Mouse (Mus musculus): Measurements from ENCODE around the gene Nop16.
A peak's percentile ranks its signal among the peaks of the same experiment; 100 is the strongest.

Gene Nop16

DNA sequence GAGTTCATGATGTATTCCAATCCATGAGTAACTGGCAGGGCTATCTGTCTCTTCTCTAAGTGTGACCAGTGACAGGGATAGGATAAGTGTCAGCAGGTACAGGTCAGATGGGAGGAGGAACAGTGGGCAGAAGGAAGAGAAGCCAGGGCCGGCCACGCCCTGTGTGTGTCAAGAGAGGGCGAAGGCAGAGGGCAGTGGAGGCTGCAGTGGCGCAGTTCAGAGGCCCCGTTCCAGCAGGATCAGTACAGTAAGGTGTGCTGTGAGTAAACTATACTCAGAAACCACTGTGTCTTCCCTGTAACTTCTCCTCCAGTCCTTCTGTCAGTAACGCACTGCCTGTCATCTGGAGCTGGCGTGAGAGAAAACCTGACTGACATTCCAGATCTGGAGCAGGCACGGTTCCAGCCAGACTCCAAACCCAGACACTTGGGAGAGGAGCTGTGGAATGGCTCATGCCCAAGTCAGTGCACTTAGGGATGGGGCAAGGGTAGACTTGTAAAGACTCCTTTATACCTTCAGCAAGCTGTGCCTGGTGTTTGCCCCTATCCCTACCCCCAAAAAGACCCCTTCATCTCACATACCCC is 6.3 kb upstream of the Nop16 start:
- no peak for DNase-seq (ENCODE audit: extremely low spot score)

DNA sequence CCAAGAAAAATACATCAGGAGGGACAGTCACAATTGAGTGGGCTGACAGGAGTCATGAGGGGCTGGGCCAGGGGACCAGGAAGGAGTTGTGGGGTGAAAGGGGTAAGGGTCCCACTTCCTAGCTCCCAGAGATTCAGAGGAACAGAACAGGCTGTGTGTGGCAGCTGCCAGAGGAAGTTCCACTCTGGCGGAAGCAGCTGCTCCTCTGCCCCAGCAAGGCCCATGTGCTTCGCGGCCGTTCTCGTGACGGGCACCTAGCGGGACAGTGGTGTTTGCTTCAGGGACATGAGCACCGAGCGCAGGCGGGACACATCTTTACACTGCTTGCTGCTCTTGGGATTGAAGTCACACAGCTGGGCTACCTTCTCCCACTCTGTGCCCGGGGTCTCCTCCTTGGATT is 3.7 kb upstream of the Nop16 start:
- DNase-seq (ENCODE audit: extremely low spot score) = no peak

DNA sequence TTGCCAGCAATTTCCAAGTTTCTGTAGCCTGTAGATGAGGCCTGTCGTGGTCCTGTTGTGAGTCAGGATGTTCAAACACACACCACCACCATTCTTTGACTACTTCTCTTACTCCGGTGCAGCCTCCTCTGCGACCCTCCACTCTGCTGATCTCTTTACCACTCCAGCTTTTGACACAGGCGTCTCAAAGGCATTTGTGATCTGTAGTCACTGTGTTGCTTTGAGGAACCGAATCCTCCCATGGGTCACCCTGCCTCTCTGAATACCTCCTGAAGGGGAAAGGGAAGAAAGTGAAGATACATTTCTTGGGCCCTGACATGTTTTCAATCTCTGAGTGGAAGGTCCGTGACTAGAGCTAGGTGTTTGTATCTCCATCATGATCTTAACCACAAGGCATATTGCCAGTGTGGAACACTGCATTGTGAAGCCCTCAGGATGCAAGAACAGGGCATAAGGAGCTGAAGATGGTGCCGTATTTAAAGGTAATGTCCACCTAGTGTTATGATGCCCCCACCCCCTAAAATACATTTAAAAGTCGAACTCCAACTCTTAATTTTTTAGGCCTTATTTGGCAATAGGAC is 2.0 kb upstream of the Nop16 start:
- DNase-seq (ENCODE audit: extremely low spot score) = no peak

GRCm38 (mm10) chr13:54589414-54589995 is 385 bp downstream of the Nop16 start:
- no peak for DNase-seq (ENCODE audit: extremely low spot score)

GRCm38 (mm10) chr13:54585831-54586230 is 4.1 kb downstream of the Nop16 start:
- DNase-seq (ENCODE audit: extremely low spot score) = no peak

DNA sequence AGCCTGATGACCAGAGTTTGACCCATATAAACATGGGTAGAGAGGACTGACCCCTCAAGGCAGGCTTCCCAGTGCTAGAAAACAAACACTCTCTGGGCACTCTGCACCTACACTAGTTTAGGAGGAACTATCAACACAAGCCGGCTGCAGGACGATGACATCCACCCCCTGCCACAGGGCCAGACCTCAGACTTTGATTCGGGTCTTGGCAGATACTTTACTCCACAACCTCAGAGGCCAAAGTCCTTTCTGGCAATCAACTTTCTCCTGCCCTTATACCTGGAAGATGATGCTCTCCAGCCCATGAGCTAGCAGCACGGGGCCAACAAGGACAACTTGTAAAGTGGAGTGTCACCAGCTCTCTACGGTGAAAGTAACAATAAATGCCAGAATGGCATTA is 7.0 kb downstream of the Nop16 start:
- no peak for DNase-seq (ENCODE audit: extremely low spot score)

GRCm38 (mm10) chr13:54582126-54582525 is 7.8 kb downstream of the Nop16 start:
- DNase-seq (ENCODE audit: extremely low spot score) = no peak

DNA sequence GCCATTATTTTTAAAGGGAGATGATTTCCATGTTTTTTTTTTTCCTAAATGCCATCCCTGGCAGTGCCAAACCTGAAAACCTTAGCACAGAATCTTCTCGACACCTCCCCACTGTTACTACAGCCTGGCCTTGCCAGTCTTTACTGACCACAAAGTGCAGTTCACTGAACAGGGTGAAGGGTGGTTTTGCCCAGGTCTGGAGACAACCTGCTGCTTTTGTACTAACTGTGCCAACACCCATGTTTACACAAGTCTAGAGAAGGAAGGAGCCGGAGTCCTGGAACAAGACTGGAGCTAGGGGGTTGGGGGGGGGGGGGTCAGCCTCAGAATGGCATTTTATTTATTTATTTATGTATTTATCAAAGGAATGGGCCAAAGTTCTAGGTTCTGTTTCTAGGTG is 8.5 kb downstream of the Nop16 start:
- DNase-seq (ENCODE audit: extremely low spot score) = no peak

DNA sequence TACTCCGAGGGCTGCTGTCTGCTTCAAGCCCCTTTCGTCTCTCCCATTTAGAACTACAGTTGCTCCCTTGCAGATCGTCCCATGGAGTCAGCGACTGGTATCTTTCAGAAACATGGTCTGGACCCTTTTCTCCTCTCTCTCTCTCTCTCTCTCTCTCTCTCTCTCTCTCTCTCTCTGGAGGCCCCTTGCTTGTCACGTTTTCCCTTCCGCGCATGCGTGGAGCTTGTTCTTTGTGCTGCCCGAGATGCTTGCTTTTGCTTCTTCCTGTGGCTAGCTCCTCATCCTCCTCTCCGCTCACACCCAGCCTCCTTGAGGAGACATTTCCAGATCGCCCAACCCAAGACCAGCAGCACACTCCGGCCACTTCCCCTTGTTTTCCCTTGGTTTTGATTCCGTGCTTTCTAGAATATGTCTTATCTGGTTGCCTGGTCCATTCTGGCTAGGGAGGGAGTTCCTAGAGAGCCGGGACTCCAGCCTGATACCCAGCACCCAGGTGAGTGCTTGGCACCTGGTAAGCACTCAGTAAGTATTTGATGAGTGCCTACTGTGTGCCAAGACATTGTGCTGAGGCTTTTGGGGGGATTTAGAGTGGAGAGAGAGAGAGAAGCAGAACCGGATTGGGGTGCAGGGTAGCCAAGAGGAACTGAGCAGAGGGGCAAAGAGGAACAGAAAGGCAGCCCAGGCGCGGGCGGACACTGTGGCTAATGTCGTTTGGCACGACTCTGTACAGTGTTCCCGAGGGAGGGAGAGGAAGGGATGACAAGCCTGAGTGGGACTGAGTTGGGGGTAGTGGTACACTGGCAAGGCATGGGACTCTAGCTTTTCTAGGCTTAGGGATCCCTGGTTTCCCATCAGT is 12.0 kb downstream of the Nop16 start:
- DNase-seq (ENCODE audit: extremely low spot score) = no peak

DNA sequence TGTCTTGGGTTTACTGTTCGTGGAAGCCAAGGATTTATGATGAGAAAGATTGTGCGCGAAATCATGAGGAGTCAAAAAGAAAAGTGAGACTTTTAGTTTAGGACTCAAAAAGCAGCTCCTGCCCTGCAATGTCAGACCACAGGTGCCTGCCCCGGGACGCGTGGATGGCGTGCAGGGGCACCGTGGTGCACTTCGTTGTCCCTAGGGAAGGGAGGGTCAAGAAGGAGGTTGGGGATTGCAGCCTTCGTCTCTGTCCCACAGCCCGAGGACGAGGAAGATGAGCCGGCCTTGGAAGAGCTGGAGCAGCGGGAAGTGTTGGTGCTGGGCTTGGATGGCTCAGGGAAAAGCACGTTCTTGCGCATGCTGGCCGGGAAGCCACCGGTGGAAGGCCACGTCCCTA is 14.4 kb downstream of the Nop16 start:
- DNase-seq (ENCODE audit: extremely low spot score) = peak; percentile 47

DNA sequence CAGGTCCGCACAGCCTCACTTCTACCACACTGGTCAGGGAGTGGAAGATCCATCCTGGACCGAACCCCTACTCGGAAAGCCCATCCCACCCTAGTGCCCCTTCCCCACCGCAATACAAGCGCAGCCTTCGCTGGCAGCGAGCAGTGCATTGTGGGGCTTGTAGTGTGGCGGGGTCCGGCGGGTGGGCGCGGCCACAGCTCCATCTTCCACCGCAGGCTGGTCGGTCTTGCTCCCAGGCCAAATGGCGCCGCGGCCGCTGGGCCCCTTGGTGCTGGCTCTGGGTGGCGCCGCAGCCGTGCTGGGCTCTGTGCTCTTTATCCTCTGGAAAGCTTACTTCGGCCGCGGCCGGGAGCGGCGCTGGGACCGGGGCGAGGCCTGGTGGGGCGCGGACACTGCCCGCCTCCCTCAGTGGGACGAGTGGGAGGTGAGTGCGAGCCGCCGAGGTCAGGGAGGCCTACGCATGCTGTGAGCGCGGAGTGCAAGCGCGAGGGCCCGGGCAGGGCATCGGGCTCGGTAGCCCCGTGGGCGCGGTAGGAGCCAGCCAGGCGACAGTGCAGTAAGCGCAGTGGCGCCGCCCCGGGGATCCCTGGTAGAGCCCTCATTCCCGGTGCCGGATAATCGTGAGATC is 14.9 kb downstream of the Nop16 start, which contains the start of gene Arl10:
Gene Arl10, plus strand, starts transcription at position 162 of the 628 bp plus-strand sequence.
- DNase-seq (ENCODE audit: extremely low spot score) = peak; percentile 88

DNA sequence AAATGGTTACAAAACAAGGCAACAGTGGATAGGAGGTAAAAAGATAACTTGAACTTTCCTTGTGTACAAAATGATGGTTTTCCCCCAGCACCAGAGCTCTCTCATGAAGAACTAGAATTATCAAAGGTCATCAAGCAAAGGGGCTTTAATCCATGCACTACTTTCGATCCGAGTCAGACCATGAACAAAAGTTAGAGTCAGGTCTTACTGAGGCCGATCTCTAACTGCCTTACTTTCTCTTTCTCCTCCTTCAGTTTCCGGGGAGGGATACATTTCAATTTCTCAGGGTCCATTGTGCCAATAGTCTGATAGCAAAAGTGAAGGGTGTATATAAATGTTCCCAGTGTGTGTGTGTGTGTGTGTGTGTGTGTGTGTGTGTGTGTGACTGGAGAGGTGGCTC is 17.3 kb downstream of the Nop16 start:
- DNase-seq (ENCODE audit: extremely low spot score) = no peak

DNA sequence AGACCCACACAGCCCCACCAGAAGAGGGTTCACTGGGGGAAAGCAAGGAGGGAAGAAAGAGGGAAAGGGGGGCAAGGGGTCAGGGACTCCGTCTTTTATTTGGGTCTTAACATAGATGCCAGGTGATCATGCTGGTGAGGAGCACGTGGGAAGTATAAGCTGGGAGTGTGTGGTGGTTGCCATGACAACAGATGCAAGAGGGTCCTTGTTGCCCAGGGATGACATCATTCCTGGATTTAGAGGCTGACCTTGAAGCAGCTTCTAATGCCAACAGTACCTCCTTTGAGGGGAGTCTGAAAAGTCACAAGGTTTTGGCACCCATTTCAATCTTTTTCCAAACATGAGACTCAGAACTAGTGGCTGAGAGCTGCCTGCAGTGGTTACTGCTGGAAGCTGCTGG is 18.3 kb downstream of the Nop16 start:
- DNase-seq (ENCODE audit: extremely low spot score) = no peak

GRCm38 (mm10) chr13:54570736-54571135 is 19.2 kb downstream of the Nop16 start:
- DNase-seq (ENCODE audit: extremely low spot score) = no peak

- no peak for DNase-seq (ENCODE audit: extremely low spot score)
Measured at GRCm38 (mm10) chr13:54569282-54569681, 20.6 kb downstream of the Nop16 start.

- no peak for DNase-seq (ENCODE audit: extremely low spot score)
Measured at GRCm38 (mm10) chr13:54568380-54568779, 21.5 kb downstream of the Nop16 start.

DNA sequence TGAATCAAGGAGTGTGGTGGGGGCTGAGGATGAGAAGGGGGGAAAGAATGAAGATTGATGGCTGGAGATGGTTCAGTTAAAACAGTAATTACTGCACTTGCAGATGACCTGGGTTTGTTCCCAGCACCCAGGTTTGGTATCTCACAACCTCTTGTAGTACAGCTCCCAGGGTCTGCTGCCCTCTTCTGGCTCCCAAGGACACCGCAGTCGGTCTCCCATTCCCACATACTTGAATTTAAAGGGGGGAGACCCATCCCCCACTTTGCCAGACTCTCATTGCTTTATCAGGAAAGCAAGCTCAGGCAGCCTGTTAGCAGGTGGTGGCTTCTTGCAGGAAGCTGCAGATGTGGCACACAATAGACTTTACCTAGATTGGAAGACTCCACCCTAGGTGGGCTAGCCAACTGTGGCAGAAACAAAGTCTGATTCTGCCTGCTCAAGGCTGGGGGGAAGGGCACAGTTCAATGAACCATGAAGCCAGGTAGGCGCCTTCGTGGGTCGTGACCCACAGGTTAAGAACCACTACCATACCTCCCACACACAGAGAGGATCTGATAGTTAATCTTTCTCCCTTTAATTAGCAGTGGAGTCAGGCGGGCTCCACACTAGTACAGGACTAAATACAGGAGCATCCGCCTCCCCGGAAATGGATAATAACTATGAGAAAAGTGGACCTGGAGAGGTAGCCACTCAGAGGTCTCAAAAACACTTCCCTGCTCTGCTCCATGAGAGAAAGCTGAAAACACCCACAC is 24.1 kb downstream of the Nop16 start:
- DNase-seq (ENCODE audit: extremely low spot score) = peak; percentile 63

- DNase-seq (ENCODE audit: extremely low spot score) = peak; percentile 90
Measured at GRCm38 (mm10) chr13:54565201-54565581, 24.7 kb downstream of the Nop16 start, which contains the start of gene 4833439L19Rik. Gene 4833439L19Rik, minus strand, starts transcription at chr13:54565435.

DNA sequence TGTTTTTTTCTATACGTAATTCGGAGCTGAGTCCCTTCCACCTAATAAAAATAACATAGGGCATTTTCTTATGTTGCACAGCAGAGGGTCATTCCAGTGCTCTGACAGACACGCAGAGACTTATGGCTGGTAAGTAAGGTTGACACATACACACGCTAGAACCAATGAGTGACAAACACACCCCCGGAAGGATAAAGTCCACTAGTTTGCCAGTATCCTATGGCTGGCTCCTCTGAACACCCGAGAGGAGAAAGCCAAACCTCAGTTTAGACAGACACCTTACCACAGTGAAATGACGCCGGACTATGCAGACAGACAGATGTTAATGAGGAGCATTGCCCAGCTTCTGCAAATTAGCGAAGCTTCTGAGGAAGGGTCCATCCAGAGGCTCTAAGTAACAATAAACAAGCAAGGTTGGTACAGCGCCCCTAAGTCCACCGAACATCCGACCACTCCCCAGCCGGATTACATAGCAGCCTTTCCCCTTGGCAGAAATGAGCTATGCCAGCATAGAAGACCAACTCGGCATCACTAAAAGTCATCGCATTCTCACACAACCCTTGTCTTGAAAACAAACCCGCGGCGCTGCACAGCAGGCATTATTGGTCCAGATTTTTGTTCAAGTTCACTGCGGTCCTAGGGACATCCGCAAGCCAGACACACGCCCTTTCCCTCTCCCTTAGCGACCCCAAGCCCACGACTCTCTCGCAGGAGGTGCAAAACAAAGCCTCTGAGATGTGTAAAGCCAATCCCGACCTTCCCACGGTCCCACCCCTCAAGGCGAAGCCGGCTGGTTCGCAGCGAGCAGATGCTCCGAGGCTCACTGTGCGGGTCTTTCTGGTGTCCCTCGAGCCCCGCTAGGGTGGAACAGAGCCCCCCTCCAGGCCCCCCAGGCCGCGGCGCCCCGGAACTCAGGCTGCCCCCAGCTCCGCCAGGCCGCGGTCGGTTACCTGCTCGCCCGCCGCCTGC is 25.4 kb downstream of the Nop16 start:
- no peak for DNase-seq (ENCODE audit: extremely low spot score)

GRCm38 (mm10) chr13:54562562-54562961 is 27.3 kb downstream of the Nop16 start:
- DNase-seq (ENCODE audit: extremely low spot score) = no peak
